13 mouse cellular contexts compared by ENCODE assay signal in the genomic region with DNA sequence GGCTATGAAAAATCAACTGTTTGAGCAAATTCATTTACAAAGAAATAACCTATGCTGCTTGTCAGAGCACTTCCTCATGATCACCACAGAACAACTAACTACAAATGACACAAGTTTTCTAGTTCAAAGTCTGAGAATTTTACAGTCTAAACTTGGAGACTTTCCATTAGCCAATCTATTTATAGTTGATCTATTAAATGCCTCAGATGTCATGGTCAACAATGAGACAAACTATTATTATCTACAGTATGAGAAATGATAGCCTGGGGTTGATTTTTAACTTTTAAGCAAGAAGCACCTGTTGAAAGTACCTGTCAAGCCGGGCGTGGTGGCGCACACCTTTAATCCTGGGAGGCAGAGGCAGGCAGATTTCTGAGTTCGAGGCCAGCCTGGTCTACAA. TPM values are rescaled to one million over a fixed set of nuclear protein-coding genes. Genes with fewer than 3 reads are reported as not detected.
DNase-seq lines count a peak whose midpoint lies in the region; ATAC-seq and TF ChIP-seq lines count a peak whose summit lies in the region.
"Had no signal": no experiment of that assay in that cellular context is flagged by ENCODE, and none has a peak within 500 bp of the region (broad histone marks: within the 10 kb centered on the region; RNA-seq: fewer than 3 reads in every experiment).

No protein-coding gene starts in this region.

- no peak for DNase-seq in heart, adult 9 months (ENCODE audit: low spot score in 2 of 2)
- peak; percentile 65 for DNase-seq in kidney, adult 9 months
- DNase-seq in kidney, postnatal 25 days, result no peak
- DNase-seq in liver, embryonic 13.5 days, result no peak
- DNase-seq in right cerebral cortex, postnatal 14 days, result no peak
- no peak for DNase-seq in urinary bladder, adult 2 months (ENCODE audit: low spot score)
- DNase-seq: adrenal gland, postnatal 14 days; cerebellum, adult 2 months; gastrocnemius, postnatal 10 days; lung, adult 18-20 months; retina, postnatal 1 day had no signal

- H3K9ac ChIP-seq in heart, embryonic 11.5 days (ENCODE audit: low read depth, low read length), result no peak overlapping the region
- peak overlapping the region; percentile 91 for H3K9ac ChIP-seq in liver, embryonic 13.5 days

- no peaks in the 10 kb centered on the region for H3K9me3 ChIP-seq in heart, embryonic 11.5 days (replicated peaks; ENCODE audit: control insufficient read depth, low read length)
- H3K9me3 ChIP-seq in liver, embryonic 13.5 days (replicated peaks), result no peaks in the 10 kb centered on the region

- no peak for ATAC-seq in heart, embryonic 11.5 days (replicated peaks; ENCODE audit: insufficient number of reproducible peaks, low FRiP score, low TSS enrichment)
- no peak for ATAC-seq in liver, embryonic 13.5 days (ENCODE audit: low read depth)

- peak overlapping the region; percentile 83; the same call in 1 of the 2 replicates for H3K4me2 ChIP-seq in heart, embryonic 11.5 days
- H3K4me2 ChIP-seq in liver, embryonic 13.5 days, result peak overlapping the region; percentile 78

- no peaks in the 10 kb centered on the region; the same call in 1 of the 2 replicates for H3K36me3 ChIP-seq in heart, embryonic 11.5 days (ENCODE audit: control insufficient read depth, insufficient read depth, low read length)
- peaks cover 32% of the 10 kb centered on the region for H3K36me3 ChIP-seq in liver, embryonic 13.5 days

- no peaks in the 10 kb centered on the region for H3K27me3 ChIP-seq in heart, embryonic 11.5 days (ENCODE audit: control insufficient read depth, insufficient read depth, low read length)
- no peaks in the 10 kb centered on the region for H3K27me3 ChIP-seq in liver, embryonic 13.5 days

- peak overlapping the region; percentile 2; the same call in 1 of the 2 replicates for H3K4me3 ChIP-seq in heart, embryonic 11.5 days (ENCODE audit: low read depth, low read length)
- H3K4me3 ChIP-seq in bone marrow, adult 2 months (replicated peaks; ENCODE audit: control insufficient read depth, low read depth, low read length), result peak overlapping the region; percentile 33
- H3K4me3 ChIP-seq in liver, embryonic 13.5 days (replicated peaks), result peak overlapping the region; percentile 81

- H3K27ac ChIP-seq in heart, embryonic 11.5 days (ENCODE audit: low read depth, low read length), result no peak overlapping the region
- no peak overlapping the region for H3K27ac ChIP-seq in bone marrow, adult 2 months (ENCODE audit: control insufficient read depth, insufficient read depth, low read depth, low read length, poor library complexity)
- no peak overlapping the region for H3K27ac ChIP-seq in liver, embryonic 13.5 days

- WGBS in heart, embryonic 11.5 days (ENCODE audit: insufficient replicate concordance), result 93% methylated on average over 4 of the region's 4 CpGs
- 91% methylated on average over 4 of the region's 4 CpGs for WGBS in bone marrow, adult 2 months
- WGBS in liver, embryonic 13.5 days (ENCODE audit: insufficient replicate concordance), result 79% methylated on average over 4 of the region's 4 CpGs

- no peak for TF ChIP-seq POLR2A in bone marrow, adult 2 months (IDR thresholded peaks at IDR 0.05; ENCODE audit: borderline replicate concordance, control insufficient read depth, low read depth, low read length)

- TF ChIP-seq CTCF in bone marrow, adult 2 months (IDR thresholded peaks at IDR 0.05; ENCODE audit: control insufficient read depth, insufficient read depth, low read length), result no peak

- H3K4me1 ChIP-seq in heart, embryonic 11.5 days (ENCODE audit: control insufficient read depth, insufficient read depth, low read length), result no peaks in the 10 kb centered on the region; the same call in 1 of the 2 replicates
- H3K4me1 ChIP-seq in bone marrow, adult 2 months (ENCODE audit: control insufficient read depth, insufficient read depth, low read length), result no peaks in the 10 kb centered on the region
- peaks cover 27% of the 10 kb centered on the region for H3K4me1 ChIP-seq in liver, embryonic 13.5 days (replicated peaks)

RNA-seq across cellular contexts. Expression of gene H2afv, which starts 1.7 kb away (rescaled TPM):
- polyA plus RNA-seq in heart, embryonic 11.5 days (2014; fragmentation: Nextera tagmentation; extraction: Ambion mirVana), result 353 and 356 TPM in 2 replicates
- 139 and 217 TPM in 2 replicates for polyA plus RNA-seq in bone marrow, adult 2 months (2011; ENCODE audit: insufficient read depth, insufficient read length, low replicate concordance, missing spikeins)
- polyA plus RNA-seq in liver, embryonic 13.5 days (2015; fragmentation: Nextera tagmentation; extraction: Ambion mirVana), result 109 and 112 TPM in 2 replicates
- polyA plus RNA-seq in urinary bladder, adult 2 months (2012; rRNA removed), result 97.0 and 110 TPM in 2 replicates

RNA-seq across cellular contexts. Expression of gene Ppia, which starts 27.3 kb away (rescaled TPM):
- 4,475 and 4,598 TPM in 2 replicates for polyA plus RNA-seq in heart, embryonic 11.5 days (2014; fragmentation: Nextera tagmentation; extraction: Ambion mirVana)
- polyA plus RNA-seq in bone marrow, adult 2 months (2011; ENCODE audit: insufficient read depth, insufficient read length, low replicate concordance, missing spikeins), result 659 and 720 TPM in 2 replicates
- 3,630 and 3,871 TPM in 2 replicates for polyA plus RNA-seq in liver, embryonic 13.5 days (2015; fragmentation: Nextera tagmentation; extraction: Ambion mirVana)
- 1,961 and 2,442 TPM in 2 replicates for polyA plus RNA-seq in urinary bladder, adult 2 months (2012; rRNA removed)

RNA-seq across cellular contexts. Expression of gene Purb, which starts 33.2 kb away (rescaled TPM):
- polyA plus RNA-seq in heart, embryonic 11.5 days (2014; fragmentation: Nextera tagmentation; extraction: Ambion mirVana), result 22.3 and 25.5 TPM in 2 replicates
- 14.7 and 18.0 TPM in 2 replicates for polyA plus RNA-seq in bone marrow, adult 2 months (2011; ENCODE audit: insufficient read depth, insufficient read length, low replicate concordance, missing spikeins)
- polyA plus RNA-seq in liver, embryonic 13.5 days (2015; fragmentation: Nextera tagmentation; extraction: Ambion mirVana), result 11.1 and 12.6 TPM in 2 replicates
- 22.3 and 29.5 TPM in 2 replicates for polyA plus RNA-seq in urinary bladder, adult 2 months (2012; rRNA removed)

RNA-seq across cellular contexts. Expression of gene Zmiz2, which starts 53.7 kb away (rescaled TPM):
- polyA plus RNA-seq in heart, embryonic 11.5 days (2014; fragmentation: Nextera tagmentation; extraction: Ambion mirVana), result 6.8 and 7.9 TPM in 2 replicates
- 24.8 and 42.3 TPM in 2 replicates for polyA plus RNA-seq in bone marrow, adult 2 months (2011; ENCODE audit: insufficient read depth, insufficient read length, low replicate concordance, missing spikeins)
- polyA plus RNA-seq in liver, embryonic 13.5 days (2015; fragmentation: Nextera tagmentation; extraction: Ambion mirVana), result 4.4 and 4.7 TPM in 2 replicates
- 12.4 and 33.6 TPM in 2 replicates for polyA plus RNA-seq in urinary bladder, adult 2 months (2012; rRNA removed)

Comparison
In these comparisons a context has a peak if more than half of its experiments do, and no peak if none do; other contexts are left out.
1. H3K4me3 ChIP-seq: peak in every context shown above with its lines; median percentile 81 in liver, embryonic 13.5 days; 33 in bone marrow, adult 2 months; 2 in heart, embryonic 11.5 days.